Mouse (Mus musculus) brain, adult 10 weeks (tissue): ENCODE results near the gene Mipep. TPM values are rescaled to one million over a fixed set of nuclear protein-coding genes. Genes with fewer than 3 reads are reported as not detected.

Experiments used
- polyA plus RNA-seq: library from polyadenylated mRNA; stranded (reverse); fragments of 350-450 nt; fragmentation: Illumina TruSeq; extraction: RNeasy Lipid Tissue Mini Kit (QIAGEN cat#74804); gene quantifications from one replicate; pipeline ENCODE4 v1.2.3, GENCODE M21; 2015; ENCODE audit warnings: low read depth, low replicate concordance

Mipep gene
- 29.2 TPM for polyA plus RNA-seq

GRCm38 (mm10) chr14:60784427-60785315 lies at the start of gene Mipep:
Gene Mipep (plus strand): TSS chr14:60784573.

GRCm38 (mm10) chr14:60767884-60768283 lies 16.5 kb upstream of the Mipep start, which contains the start of gene C1qtnf9:
Gene C1qtnf9 (plus strand): TSS chr14:60768134.

Other genes starting within 250 kb of the Mipep start
- gene Spata13, start 150.6 kb upstream of the Mipep start, polyA plus RNA-seq: 8.2 TPM
- gene C1qtnf9, start 16.4 kb upstream of the Mipep start, polyA plus RNA-seq: 0.46 TPM